Mouse (Mus musculus) limb, embryonic 12.5 days (tissue): ENCODE results near the gene Thap12. TPM values are rescaled to one million over a fixed set of nuclear protein-coding genes. Genes with fewer than 3 reads are reported as not detected.

Source experiments
- ATAC-seq: fragments of 200-750 bp; cut with Nextera tagmentation; 2 replicates; pipeline ENCODE4 v1.8.0; 2017; ENCODE audit warnings: low read depth, moderate TSS enrichment; ENCODE audit not compliant: insufficient number of reproducible peaks, insufficient read depth, low FRiP score, low TSS enrichment
- H3K27ac ChIP-seq: fragments of 300-500 bp; sonication (generic); 2 replicates; pipeline ENCODE4 v1.5.1; 2016; ENCODE audit warnings: mild to moderate bottlenecking, moderate library complexity
- H3K27me3 ChIP-seq: fragments of 300-500 bp; sonication (generic); 2 replicates; pipeline ENCODE4 v1.6.1; 2016; ENCODE audit warnings: mild to moderate bottlenecking, moderate library complexity
- H3K36me3 ChIP-seq: fragments of 300-500 bp; sonication (generic); 2 replicates; pipeline ENCODE4 v1.6.1; 2016; ENCODE audit warnings: mild to moderate bottlenecking, moderate library complexity
- H3K4me1 ChIP-seq: fragments of 300-500 bp; sonication (generic); replicated peaks from 2 replicates; pipeline ENCODE4 v1.6.1; 2016
- H3K4me2 ChIP-seq: fragments of 300-500 bp; sonication (generic); 2 replicates; pipeline ENCODE4 v1.6.1; 2016; ENCODE audit warnings: mild to moderate bottlenecking, moderate library complexity
- H3K4me3 ChIP-seq: fragments of 300-500 bp; sonication (generic); replicated peaks from 2 replicates; pipeline ENCODE4 v1.5.1; 2016; ENCODE audit warnings: mild to moderate bottlenecking
- H3K9ac ChIP-seq: fragments of 300-500 bp; sonication (generic); replicated peaks from 2 replicates; pipeline ENCODE4 v1.6.1; 2016; ENCODE audit warnings: mild to moderate bottlenecking, moderate library complexity
- H3K9me3 ChIP-seq: fragments of 300-500 bp; sonication (generic); 2 replicates; pipeline ENCODE4 v1.6.1; 2016; ENCODE audit warnings: mild to moderate bottlenecking, moderate library complexity
- WGBS: fragments of 180-500 bp; shearing (Covaris S2); methylation state at CpG from one replicate; pipeline ENCODE4 v1.1.7; 2016; 5-methylcytosine and 5-hydroxymethylcytosine counted together
- polyA plus RNA-seq: library from polyadenylated mRNA; unstranded; fragments of >200 nt; fragmentation: Nextera tagmentation; extraction: Ambion mirVana; gene quantifications from 2 replicates; pipeline ENCODE4 v1.2.1, GENCODE M21; 2016

Thap12 gene
- polyA plus RNA-seq = 85.5 and 89.9 TPM in 2 replicates

- Histone ChIP-seq H3K4me1 (peaks cover 25% of the 10 kb centered on the region), H3K36me3 (no peaks in the 10 kb centered on the region), H3K9ac (peak within 1 kb of the TSS; percentile 93), H3K27ac (peak within 1 kb of the TSS; percentile 86), H3K9me3 (no peaks in the 10 kb centered on the region), H3K4me3 (peak within 1 kb of the TSS; percentile 98), H3K27me3 (no peaks in the 10 kb centered on the region), H3K4me2 (peak within 1 kb of the TSS; percentile 73)
- peak; percentile 98 for ATAC-seq
- WGBS = 4% methylated on average over 49 of the region's 65 CpGs
Measured at GRCm38 (mm10) chr7:98702283-98703240, at the start of gene Thap12. Gene Thap12 (plus strand): TSS chr7:98703103.

- Histone ChIP-seq H3K27me3 (no peaks in the 10 kb centered on the region), H3K27ac (peak overlapping the region; percentile 93), H3K4me2 (peak overlapping the region; percentile 62), H3K9ac (peak overlapping the region; percentile 88), H3K36me3 (peaks cover 38% of the 10 kb centered on the region), H3K9me3 (no peaks in the 10 kb centered on the region), H3K4me1 (peaks cover 22% of the 10 kb centered on the region), H3K4me3 (peak overlapping the region; percentile 96)
- under 1% methylated on average over 74 of the region's 74 CpGs for WGBS
- ATAC-seq = peak; percentile 83
Measured at GRCm38 (mm10) chr7:98655681-98656530, 47.0 kb upstream of the Thap12 start.

- H3K4me2 ChIP-seq = peak within 1 kb of the TSS; percentile 62
- under 1% methylated on average over 42 of the region's 42 CpGs for WGBS
- ATAC-seq = peak; percentile 95
- peak within 1 kb of the TSS; percentile 96 for H3K4me3 ChIP-seq
- H3K4me1 ChIP-seq = peaks cover 22% of the 10 kb centered on the region
- peaks cover 31% of the 10 kb centered on the region for H3K36me3 ChIP-seq
- no peaks in the 10 kb centered on the region for H3K9me3 ChIP-seq
- no peaks in the 10 kb centered on the region for H3K27me3 ChIP-seq
- H3K9ac ChIP-seq = peak within 1 kb of the TSS; percentile 88
- peak within 1 kb of the TSS; percentile 93 for H3K27ac ChIP-seq
Measured at GRCm38 (mm10) chr7:98656531-98657221, 46.2 kb upstream of the Thap12 start, which contains the start of gene Emsy. Gene Emsy (minus strand): TSS chr7:98656783.

GRCm38 (mm10) chr7:98665166-98665565 lies 37.7 kb upstream of the Thap12 start:
- no peaks in the 10 kb centered on the region for H3K9me3 ChIP-seq
- H3K27me3 ChIP-seq = no peaks in the 10 kb centered on the region
- no peaks in the 10 kb centered on the region for H3K36me3 ChIP-seq
- ATAC-seq = no peak
- 48% methylated on average over 5 of the region's 5 CpGs for WGBS
- H3K4me1 ChIP-seq = peaks cover 17% of the 10 kb centered on the region
- no peak overlapping the region for H3K9ac ChIP-seq
- H3K27ac ChIP-seq = no peak overlapping the region
- no peak overlapping the region for H3K4me3 ChIP-seq
- no peak overlapping the region for H3K4me2 ChIP-seq

DNA sequence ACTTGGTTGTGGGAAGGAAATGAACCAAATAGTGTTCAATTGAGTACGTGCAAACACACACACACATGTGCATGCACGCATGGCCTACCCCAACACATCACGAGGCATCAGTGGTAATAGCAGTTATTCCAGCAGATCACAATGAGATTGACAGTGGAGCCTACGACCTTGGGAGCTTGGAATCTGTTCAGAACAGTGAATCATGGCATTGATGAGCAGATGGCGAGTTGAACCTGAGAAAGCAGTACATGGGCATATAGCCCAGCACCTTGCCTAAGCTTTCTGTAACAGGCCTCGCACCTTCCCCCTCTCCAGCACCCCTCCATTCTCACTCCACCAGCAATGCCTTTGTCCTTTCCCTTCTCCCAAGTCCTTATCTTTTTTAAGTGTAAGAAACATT lies 37.2 kb upstream of the Thap12 start:
- no peak overlapping the region for H3K4me2 ChIP-seq
- no peak overlapping the region for H3K4me3 ChIP-seq
- WGBS = 83% methylated on average over 6 of the region's 6 CpGs
- no peaks in the 10 kb centered on the region for H3K36me3 ChIP-seq
- no peak for ATAC-seq
- H3K9me3 ChIP-seq = no peaks in the 10 kb centered on the region
- H3K9ac ChIP-seq = no peak overlapping the region
- peaks cover 17% of the 10 kb centered on the region for H3K4me1 ChIP-seq
- H3K27me3 ChIP-seq = 0 out of 2 replicates have a peak, but pooled peaks cover under 1% of the 10 kb centered on the region
- H3K27ac ChIP-seq = no peak overlapping the region

DNA sequence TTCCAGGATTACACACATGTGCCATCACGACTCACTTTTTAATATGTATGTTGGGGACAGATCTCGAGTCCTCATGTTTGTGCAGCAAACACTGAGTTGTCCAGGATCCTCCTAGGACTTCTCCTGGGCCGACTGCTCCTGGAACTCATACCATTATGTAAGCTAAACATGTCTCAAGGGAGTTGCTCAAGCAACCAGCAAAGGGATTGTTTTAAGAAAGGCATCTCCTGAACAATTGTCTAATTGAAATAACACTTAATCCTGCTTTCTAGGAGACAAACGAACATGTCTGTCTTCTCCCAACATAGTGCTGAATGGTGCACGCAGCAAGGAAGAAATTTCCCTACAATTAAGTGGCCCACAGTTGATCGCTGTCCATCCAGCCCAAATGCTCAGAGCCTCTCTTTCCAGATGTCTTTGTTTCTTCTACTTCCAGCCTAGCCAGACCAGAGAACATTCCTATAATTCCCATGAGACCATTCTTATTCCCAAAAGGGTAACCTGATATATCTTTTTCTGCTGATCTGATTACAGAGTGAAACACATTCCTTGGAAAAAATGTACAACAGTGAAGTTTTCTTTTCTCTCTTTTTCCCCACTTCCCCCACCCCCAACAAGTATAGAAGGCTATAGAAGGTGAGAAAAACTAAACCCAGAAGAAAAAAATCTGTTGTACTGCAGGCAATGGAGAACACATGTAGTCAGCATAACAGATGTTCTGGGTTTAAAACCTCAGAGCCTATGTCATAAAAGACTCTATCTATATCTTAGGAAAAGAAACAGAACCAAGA lies 34.8 kb upstream of the Thap12 start:
- no peaks in the 10 kb centered on the region for H3K9me3 ChIP-seq
- peaks cover 40% of the 10 kb centered on the region for H3K4me1 ChIP-seq
- ATAC-seq = peak; percentile 65; the same call in 1 of the 2 replicates
- no peak overlapping the region for H3K4me2 ChIP-seq
- H3K9ac ChIP-seq = no peak overlapping the region
- peak overlapping the region; percentile 77 for H3K27ac ChIP-seq
- H3K27me3 ChIP-seq = 0 out of 2 replicates have a peak, but pooled peaks cover 3% of the 10 kb centered on the region
- no peak overlapping the region for H3K4me3 ChIP-seq
- no peaks in the 10 kb centered on the region for H3K36me3 ChIP-seq
- 55% methylated on average over 6 of the region's 6 CpGs for WGBS

- ATAC-seq = no peak
- no peak overlapping the region for H3K4me3 ChIP-seq
Measured at GRCm38 (mm10) chr7:98670831-98671230, 32.1 kb upstream of the Thap12 start.

DNA sequence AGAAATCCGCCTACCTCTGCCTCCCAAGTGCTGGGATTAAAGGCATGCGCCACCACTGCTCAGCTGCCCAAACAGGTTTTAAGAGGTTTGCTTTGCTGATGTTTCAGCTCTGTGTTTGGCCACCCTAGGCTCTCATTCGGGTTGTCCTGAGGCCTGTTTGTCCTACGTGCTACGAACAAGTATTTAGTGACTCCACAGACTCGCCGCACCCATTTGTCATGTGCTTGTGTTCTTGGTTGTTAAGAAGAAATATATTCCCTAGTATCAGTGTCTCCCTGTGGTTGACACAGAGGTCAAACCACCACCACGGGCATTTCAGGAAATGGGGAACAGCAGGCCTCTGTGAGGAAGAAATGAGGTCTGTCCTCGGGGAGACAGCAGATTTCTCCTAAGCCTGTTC lies 31.5 kb upstream of the Thap12 start:
- no peak overlapping the region for H3K9ac ChIP-seq
- no peaks in the 10 kb centered on the region for H3K9me3 ChIP-seq
- H3K27me3 ChIP-seq = 0 out of 2 replicates have a peak, but pooled peaks cover 3% of the 10 kb centered on the region
- no peaks in the 10 kb centered on the region for H3K36me3 ChIP-seq
- no peak for ATAC-seq
- no peak overlapping the region for H3K4me2 ChIP-seq
- H3K27ac ChIP-seq = peak overlapping the region; percentile 67; the same call in 1 of the 2 replicates
- no peak overlapping the region for H3K4me3 ChIP-seq
- WGBS = 42% methylated on average over 9 of the region's 9 CpGs
- H3K4me1 ChIP-seq = peaks cover 40% of the 10 kb centered on the region

More at GRCm38 (mm10) chr7:98670831-98671230, 32.1 kb upstream of the Thap12 start:
- Histone ChIP-seq H3K36me3 (no peaks in the 10 kb centered on the region), H3K27ac (no peak overlapping the region), H3K4me2 (no peak overlapping the region), H3K27me3 (0 out of 2 replicates have a peak, but pooled peaks cover 3% of the 10 kb centered on the region), H3K9ac (no peak overlapping the region), H3K4me1 (peaks cover 40% of the 10 kb centered on the region), H3K9me3 (no peaks in the 10 kb centered on the region)
- WGBS = 91% methylated on average over 4 of the region's 4 CpGs

- 0 out of 2 replicates have a peak, but pooled peaks cover 3% of the 10 kb centered on the region for H3K27me3 ChIP-seq
- H3K27ac ChIP-seq = peak overlapping the region; percentile 67
- WGBS = 34% methylated on average over 11 of the region's 11 CpGs
- no peaks in the 10 kb centered on the region for H3K36me3 ChIP-seq
- no peak overlapping the region for H3K4me2 ChIP-seq
- peaks cover 40% of the 10 kb centered on the region for H3K4me1 ChIP-seq
- H3K4me3 ChIP-seq = no peak overlapping the region
- no peaks in the 10 kb centered on the region for H3K9me3 ChIP-seq
- ATAC-seq = peak; percentile 54
- peak overlapping the region; percentile 31; the same call in 1 of the 2 replicates for H3K9ac ChIP-seq
Measured at GRCm38 (mm10) chr7:98672241-98672955, 30.5 kb upstream of the Thap12 start.
